Mouse (Mus musculus): ENCODE measurements at regions not wholly inside any gene's neighbourhood (a gene's known extent, or its start where the extent isn't known, plus 50 kb on each side); places are given as distances from the start of the nearest gene placed in this dataset.

- TF ChIP-seq EP300 (IDR thresholded peaks at IDR 0.05; ENCODE audit: low read depth) (no peak), CTCF (IDR thresholded peaks at IDR 0.05; ENCODE audit: low read depth) (no peak)
Observed at GRCm38 (mm10) chr8:8328010-8328666, 332.9 kb downstream of the Efnb2 start.

Measured in liver, embryonic 14.5 days (tissue).